Mouse (Mus musculus): ENCODE results near the gene Gng7.

The Gng7 gene

GRCm38 (mm10) chr10:80946684-80947437, 67.9 kb downstream of the Gng7 start:
- DNase-seq (ENCODE audit: low spot score in 2 of 2), result no peak

- DNase-seq (ENCODE audit: low spot score in 2 of 2), result no peak
Measured at GRCm38 (mm10) chr10:80944231-80944630, 70.5 kb downstream of the Gng7 start.

GRCm38 (mm10) chr10:80943701-80944100, 71.0 kb downstream of the Gng7 start:
- no peak for DNase-seq (ENCODE audit: low spot score in 2 of 2)

GRCm38 (mm10) chr10:80942919-80943318, 71.8 kb downstream of the Gng7 start:
- no peak for DNase-seq (ENCODE audit: low spot score in 2 of 2)

GRCm38 (mm10) chr10:80940988-80941347, 73.8 kb downstream of the Gng7 start:
- DNase-seq (ENCODE audit: low spot score in 2 of 2), result no peak

- DNase-seq (ENCODE audit: low spot score in 2 of 2), result no peak
Measured at GRCm38 (mm10) chr10:80940320-80940987, 74.3 kb downstream of the Gng7 start.

GRCm38 (mm10) chr10:80939671-80940070, 75.1 kb downstream of the Gng7 start:
- peak; percentile 80 to 84 for DNase-seq (ENCODE audit: low spot score in 2 of 2)

- DNase-seq (ENCODE audit: low spot score in 2 of 2), result no peak
Measured at GRCm38 (mm10) chr10:80938831-80939550, 75.8 kb downstream of the Gng7 start.

GRCm38 (mm10) chr10:80937646-80938045, 77.1 kb downstream of the Gng7 start:
- no peak for DNase-seq (ENCODE audit: low spot score in 2 of 2)

- no peak for DNase-seq (ENCODE audit: low spot score in 2 of 2)
Measured at GRCm38 (mm10) chr10:80936810-80937164, 78.0 kb downstream of the Gng7 start.

GRCm38 (mm10) chr10:80936135-80936809, 78.5 kb downstream of the Gng7 start:
- DNase-seq (ENCODE audit: low spot score in 2 of 2), result no peak

- no peak for DNase-seq (ENCODE audit: low spot score in 2 of 2)
Measured at GRCm38 (mm10) chr10:80935698-80936097, 79.0 kb downstream of the Gng7 start.

- DNase-seq (ENCODE audit: low spot score in 2 of 2), result no peak
Measured at GRCm38 (mm10) chr10:80935241-80935640, 79.5 kb downstream of the Gng7 start.

GRCm38 (mm10) chr10:80934136-80934985, 80.4 kb downstream of the Gng7 start:
- no peak for DNase-seq (ENCODE audit: low spot score in 2 of 2)

- no peak for DNase-seq (ENCODE audit: low spot score in 2 of 2)
Measured at GRCm38 (mm10) chr10:80933421-80933979, 81.2 kb downstream of the Gng7 start.

GRCm38 (mm10) chr10:80932700-80933420, 81.9 kb downstream of the Gng7 start:
- no peak for DNase-seq (ENCODE audit: low spot score in 2 of 2)

- DNase-seq (ENCODE audit: low spot score in 2 of 2), result peak in 1 of 2 experiments; percentile 26
Measured at GRCm38 (mm10) chr10:80932206-80932605, 82.5 kb downstream of the Gng7 start.

- no peak for DNase-seq (ENCODE audit: low spot score in 2 of 2)
Measured at GRCm38 (mm10) chr10:80931695-80932094, 83.0 kb downstream of the Gng7 start.

GRCm38 (mm10) chr10:80931153-80931671, 83.5 kb downstream of the Gng7 start:
- no peak for DNase-seq (ENCODE audit: low spot score in 2 of 2)

All from right cerebral cortex, adult 2 months (tissue).